Mouse (Mus musculus): ENCODE data around the gene Osm. TPM values are rescaled to one million over a fixed set of nuclear protein-coding genes. Genes with fewer than 3 reads are reported as not detected.

Gene Osm
- polyA plus RNA-seq, 1 experiment from 2014 or later: not detected

DNA sequence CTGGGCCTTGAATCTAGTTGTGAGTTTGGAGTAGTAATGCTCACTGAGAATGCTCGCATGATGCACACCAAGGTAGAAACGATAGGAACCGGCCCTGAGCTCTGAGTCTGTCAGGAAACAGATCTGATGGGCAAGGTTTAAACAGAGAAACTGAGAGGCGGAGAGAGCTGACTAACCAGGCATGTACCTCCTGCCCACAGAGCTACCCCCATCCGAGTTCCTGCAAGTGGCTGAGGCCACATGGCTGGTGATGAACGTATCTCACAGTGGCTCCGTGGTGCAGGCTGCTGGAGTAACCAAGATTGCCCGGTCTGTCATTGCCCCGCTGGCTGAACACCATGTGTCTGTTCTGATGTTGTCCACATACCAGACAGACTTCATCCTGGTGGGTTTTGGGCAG is 16.3 kb upstream of the Osm start:
- Histone ChIP-seq H3K27ac (ENCODE audit: low read depth, low read length) (no peak overlapping the region), H3K4me3 (ENCODE audit: low read length) (no peak overlapping the region), H3K9ac (ENCODE audit: low read depth, low read length) (no peak overlapping the region), H3K4me2 (ENCODE audit: low read length) (no peak overlapping the region), H3K36me3 (ENCODE audit: control insufficient read depth, insufficient read depth, low read length) (peaks cover 3% of the 10 kb centered on the region), H3K27me3 (replicated peaks; ENCODE audit: control insufficient read depth, insufficient read depth, low read length) (peaks cover 11% of the 10 kb centered on the region), H3K4me1 (ENCODE audit: control insufficient read depth, insufficient read depth, low read depth, low read length) (peaks cover 6% of the 10 kb centered on the region; the same call in 1 of the 2 replicates), H3K9me3 (ENCODE audit: control insufficient read depth, low read length) (peaks cover 5% of the 10 kb centered on the region; the same call in 1 of the 2 replicates)
- WGBS: 62% methylated on average over 9 of the region's 9 CpGs
- ATAC-seq: no peak

DNA sequence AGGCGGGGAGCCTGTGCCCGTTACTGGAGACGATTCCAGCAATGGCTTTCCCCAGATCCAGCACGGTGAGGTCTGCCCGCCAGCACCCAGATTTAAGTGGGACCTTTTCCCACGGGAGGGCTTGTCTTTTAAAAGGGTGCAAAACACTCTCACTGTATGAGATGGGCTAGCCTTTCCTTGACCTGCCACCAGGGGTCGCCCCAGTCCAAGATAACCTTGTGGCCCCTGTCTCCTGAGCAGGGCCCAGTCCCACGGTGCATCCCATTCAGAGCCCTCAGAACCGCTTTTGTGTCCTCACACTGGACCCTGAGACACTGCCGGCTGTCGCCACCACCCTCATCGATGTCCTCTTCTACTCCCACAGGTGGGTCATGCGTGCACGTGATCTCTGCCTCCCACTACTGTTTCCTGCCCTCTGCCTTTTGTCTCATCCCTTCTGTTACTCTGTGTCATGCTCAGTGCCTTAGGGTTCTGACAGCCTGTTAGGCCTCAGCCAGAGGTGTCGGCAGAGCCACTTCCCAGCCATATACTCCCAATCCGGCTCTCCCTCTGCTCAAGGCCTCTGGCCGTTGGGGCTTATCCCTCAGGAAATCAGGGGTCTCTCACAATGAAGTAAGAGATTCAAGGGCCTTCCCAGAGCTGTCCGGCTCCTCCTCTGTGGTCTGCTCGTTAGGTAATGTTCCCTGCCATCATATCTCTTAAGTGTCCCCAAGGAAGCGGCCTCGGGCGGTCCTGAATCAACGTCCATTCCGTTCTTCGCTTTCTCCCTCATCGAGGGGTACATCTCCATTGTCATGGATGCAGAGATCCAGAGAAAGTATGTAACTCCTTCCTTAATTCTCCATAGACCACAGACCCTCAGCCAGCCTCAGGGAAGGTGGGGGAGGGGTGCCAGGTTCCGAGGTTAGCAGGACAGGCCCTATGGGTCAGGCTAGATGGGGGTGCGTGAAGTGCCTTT is 15.5 kb upstream of the Osm start:
- H3K4me2 ChIP-seq (ENCODE audit: low read length): no peak overlapping the region
- no peak for ATAC-seq
- H3K9me3 ChIP-seq (ENCODE audit: control insufficient read depth, low read length): peaks cover 5% of the 10 kb centered on the region; the same call in 1 of the 2 replicates
- peaks cover 11% of the 10 kb centered on the region for H3K27me3 ChIP-seq (replicated peaks; ENCODE audit: control insufficient read depth, insufficient read depth, low read length)
- 48% methylated on average over 28 of the region's 28 CpGs for WGBS
- no peaks in the 10 kb centered on the region for H3K36me3 ChIP-seq (ENCODE audit: control insufficient read depth, insufficient read depth, low read length)
- H3K27ac ChIP-seq (ENCODE audit: low read depth, low read length): no peak overlapping the region
- no peak overlapping the region for H3K9ac ChIP-seq (ENCODE audit: low read depth, low read length)
- H3K4me1 ChIP-seq (ENCODE audit: control insufficient read depth, insufficient read depth, low read depth, low read length): peaks cover 6% of the 10 kb centered on the region; the same call in 1 of the 2 replicates
- H3K4me3 ChIP-seq (ENCODE audit: low read length): no peak overlapping the region

- Histone ChIP-seq H3K4me1 (ENCODE audit: control insufficient read depth, insufficient read depth, low read depth, low read length) (peaks cover 6% of the 10 kb centered on the region; the same call in 1 of the 2 replicates), H3K9me3 (ENCODE audit: control insufficient read depth, low read length) (peaks cover 5% of the 10 kb centered on the region; the same call in 1 of the 2 replicates), H3K4me2 (ENCODE audit: low read length) (no peak overlapping the region), H3K27me3 (replicated peaks; ENCODE audit: control insufficient read depth, insufficient read depth, low read length) (peaks cover 10% of the 10 kb centered on the region), H3K36me3 (ENCODE audit: control insufficient read depth, insufficient read depth, low read length) (no peaks in the 10 kb centered on the region), H3K27ac (ENCODE audit: low read depth, low read length) (no peak overlapping the region), H3K4me3 (ENCODE audit: low read length) (no peak overlapping the region), H3K9ac (ENCODE audit: low read depth, low read length) (no peak overlapping the region)
- no peak for ATAC-seq
- WGBS: 79% methylated on average over 17 of the region's 17 CpGs
These were observed 13.9 kb upstream of the Osm start for GRCm38 (mm10) chr11:4222046-4222950.

- H3K27me3 ChIP-seq (replicated peaks; ENCODE audit: control insufficient read depth, insufficient read depth, low read length): 0 out of 2 replicates have a peak, but pooled peaks cover 3% of the 10 kb centered on the region
- no peaks in the 10 kb centered on the region for H3K36me3 ChIP-seq (ENCODE audit: control insufficient read depth, insufficient read depth, low read length)
- no peak overlapping the region for H3K4me2 ChIP-seq (ENCODE audit: low read length)
- H3K4me3 ChIP-seq (ENCODE audit: low read length): no peak overlapping the region
- H3K9ac ChIP-seq (ENCODE audit: low read depth, low read length): no peak overlapping the region
- 44% methylated on average over 5 of the region's 7 CpGs for whole genome bisulfite sequencing
- ATAC-seq: no peak
- H3K27ac ChIP-seq (ENCODE audit: low read depth, low read length): no peak overlapping the region
- H3K4me1 ChIP-seq (ENCODE audit: control insufficient read depth, insufficient read depth, low read depth, low read length): no peaks in the 10 kb centered on the region; the same call in 1 of the 2 replicates
- H3K9me3 ChIP-seq (ENCODE audit: control insufficient read depth, low read length): no peaks in the 10 kb centered on the region
These were observed 12.6 kb upstream of the Osm start for GRCm38 (mm10) chr11:4223393-4224188.

DNA sequence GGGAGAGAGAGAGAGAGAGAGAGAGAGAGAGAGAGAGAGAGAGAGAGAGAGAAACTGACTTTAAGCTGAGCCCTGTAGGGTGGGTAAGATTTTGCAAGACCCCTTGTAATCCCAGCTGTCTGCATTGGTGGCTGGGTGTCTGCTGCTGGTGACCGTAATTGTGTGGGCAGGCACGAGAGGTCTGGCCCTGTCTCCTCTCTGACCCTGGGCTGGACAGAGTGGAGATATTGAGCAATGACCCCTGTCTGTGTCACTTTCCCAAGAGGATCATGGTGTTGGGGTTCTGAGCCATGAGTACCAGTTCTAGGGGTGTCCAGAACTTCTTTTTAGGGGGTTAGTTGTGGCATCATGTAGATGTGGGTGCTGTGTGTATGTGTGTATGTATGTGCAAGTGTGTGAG is 12.0 kb upstream of the Osm start:
- no peak overlapping the region for H3K9ac ChIP-seq (ENCODE audit: low read depth, low read length)
- no peaks in the 10 kb centered on the region for H3K27me3 ChIP-seq (replicated peaks; ENCODE audit: control insufficient read depth, insufficient read depth, low read length)
- H3K9me3 ChIP-seq (ENCODE audit: control insufficient read depth, low read length): no peaks in the 10 kb centered on the region
- WGBS: 61% methylated on average over 2 of the region's 2 CpGs
- H3K27ac ChIP-seq (ENCODE audit: low read depth, low read length): no peak overlapping the region
- no peaks in the 10 kb centered on the region for H3K36me3 ChIP-seq (ENCODE audit: control insufficient read depth, insufficient read depth, low read length)
- H3K4me3 ChIP-seq (ENCODE audit: low read length): no peak overlapping the region
- no peak overlapping the region for H3K4me2 ChIP-seq (ENCODE audit: low read length)
- ATAC-seq: no peak
- H3K4me1 ChIP-seq (ENCODE audit: control insufficient read depth, insufficient read depth, low read depth, low read length): peaks cover 2% of the 10 kb centered on the region; the same call in 1 of the 2 replicates

DNA sequence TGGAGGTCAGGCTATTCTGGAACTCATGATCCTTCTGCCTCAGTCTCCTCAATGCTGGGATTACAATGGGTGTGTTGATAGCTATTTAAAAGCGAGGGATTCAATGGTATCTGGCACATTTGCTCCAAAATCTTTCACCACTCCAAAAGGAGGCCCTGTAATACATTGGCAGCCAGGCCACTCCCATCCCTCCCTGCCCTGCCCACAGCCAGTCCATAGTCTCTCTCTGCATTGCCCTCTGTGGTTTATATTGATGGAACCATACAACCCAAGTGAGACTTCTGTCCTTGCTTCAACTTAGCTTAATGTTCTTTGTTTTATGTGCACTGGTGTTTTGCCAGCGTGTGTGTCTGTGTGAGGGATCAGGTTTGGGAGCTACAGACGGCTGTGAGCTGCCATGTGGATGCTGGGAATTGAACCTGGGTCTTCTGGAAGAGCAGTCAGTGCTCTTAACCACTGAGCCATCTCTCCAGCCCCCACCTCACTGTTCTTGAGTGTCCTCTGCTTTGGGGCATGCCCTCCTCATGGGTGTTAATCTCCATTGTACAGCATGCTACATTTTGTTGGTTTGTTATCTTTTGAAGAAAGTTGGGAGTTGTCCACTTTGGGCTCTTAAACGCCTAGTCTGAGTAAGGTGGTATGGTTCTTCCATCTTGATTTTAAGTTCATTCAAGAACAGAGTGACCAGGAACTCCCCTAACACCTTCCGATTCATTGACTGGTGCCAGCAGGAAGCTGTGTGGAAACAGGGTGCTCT is 9.5 kb upstream of the Osm start:
- Histone ChIP-seq H3K9ac (ENCODE audit: low read depth, low read length) (no peak overlapping the region), H3K27ac (ENCODE audit: low read depth, low read length) (no peak overlapping the region)

DNA sequence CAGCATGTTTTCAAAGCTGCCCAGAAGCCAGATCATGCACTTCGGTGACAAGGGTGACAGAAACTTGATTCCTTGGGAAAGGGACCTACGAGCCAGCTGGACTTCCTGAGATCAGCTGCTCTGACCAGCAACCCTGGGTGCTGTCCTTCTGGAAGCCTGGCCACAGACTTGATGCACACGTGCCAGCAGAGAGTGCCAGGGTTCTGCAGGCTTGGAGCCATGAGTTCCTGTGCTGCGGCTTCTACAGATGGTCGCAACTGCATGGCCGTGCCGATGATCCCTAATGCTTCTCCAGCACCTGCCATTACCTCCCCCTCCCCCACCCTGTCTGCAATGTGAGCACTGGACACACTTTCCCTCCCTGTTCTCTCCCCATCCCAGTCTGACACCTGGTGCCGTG is 7.8 kb upstream of the Osm start:
- Histone ChIP-seq H3K27ac (ENCODE audit: low read depth, low read length) (no peak overlapping the region), H3K9me3 (ENCODE audit: control insufficient read depth, low read length) (no peaks in the 10 kb centered on the region), H3K4me1 (ENCODE audit: control insufficient read depth, insufficient read depth, low read depth, low read length) (peaks cover 2% of the 10 kb centered on the region; the same call in 1 of the 2 replicates), H3K36me3 (ENCODE audit: control insufficient read depth, insufficient read depth, low read length) (no peaks in the 10 kb centered on the region), H3K9ac (ENCODE audit: low read depth, low read length) (no peak overlapping the region), H3K4me2 (ENCODE audit: low read length) (no peak overlapping the region), H3K4me3 (ENCODE audit: low read length) (no peak overlapping the region), H3K27me3 (replicated peaks; ENCODE audit: control insufficient read depth, insufficient read depth, low read length) (no peaks in the 10 kb centered on the region)
- 51% methylated on average over 8 of the region's 8 CpGs for WGBS
- peak; percentile 77; the same call in 1 of the 2 replicates for ATAC-seq

More for the DNA sequence above, 9.5 kb upstream of the Osm start:
- Histone ChIP-seq H3K4me1 (ENCODE audit: control insufficient read depth, insufficient read depth, low read depth, low read length) (peaks cover 2% of the 10 kb centered on the region; the same call in 1 of the 2 replicates), H3K27me3 (replicated peaks; ENCODE audit: control insufficient read depth, insufficient read depth, low read length) (no peaks in the 10 kb centered on the region), H3K9me3 (ENCODE audit: control insufficient read depth, low read length) (no peaks in the 10 kb centered on the region), H3K4me2 (ENCODE audit: low read length) (no peak overlapping the region), H3K36me3 (ENCODE audit: control insufficient read depth, insufficient read depth, low read length) (no peaks in the 10 kb centered on the region), H3K4me3 (ENCODE audit: low read length) (no peak overlapping the region)
- WGBS: 85% methylated on average over 5 of the region's 5 CpGs
- ATAC-seq: no peak

DNA sequence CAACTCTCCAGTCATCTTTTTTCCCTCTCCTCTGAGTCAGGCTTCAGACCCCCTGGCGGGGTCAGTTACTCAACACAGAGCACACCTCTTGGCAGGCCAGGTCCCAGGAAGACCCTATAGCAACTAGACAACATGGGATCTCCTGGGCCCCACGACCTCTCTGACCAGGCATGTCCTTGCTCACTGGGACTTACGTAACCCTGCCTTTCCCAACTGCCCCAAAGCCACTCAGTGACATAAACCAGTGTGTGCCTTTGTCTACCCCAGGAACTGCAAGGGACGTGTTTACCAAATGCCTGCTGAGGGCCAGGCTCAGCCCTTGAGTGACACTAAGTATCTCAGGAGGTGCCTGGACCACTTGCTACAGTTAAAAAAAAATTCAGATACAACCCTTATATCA is 6.4 kb upstream of the Osm start:
- H3K27ac ChIP-seq (ENCODE audit: low read depth, low read length): no peak overlapping the region
- no peaks in the 10 kb centered on the region for H3K9me3 ChIP-seq (ENCODE audit: control insufficient read depth, low read length)
- WGBS: 78% methylated on average over 4 of the region's 4 CpGs
- no peak overlapping the region for H3K4me2 ChIP-seq (ENCODE audit: low read length)
- no peak for ATAC-seq
- H3K27me3 ChIP-seq (replicated peaks; ENCODE audit: control insufficient read depth, insufficient read depth, low read length): no peaks in the 10 kb centered on the region
- H3K4me3 ChIP-seq (ENCODE audit: low read length): no peak overlapping the region
- H3K9ac ChIP-seq (ENCODE audit: low read depth, low read length): no peak overlapping the region
- H3K36me3 ChIP-seq (ENCODE audit: control insufficient read depth, insufficient read depth, low read length): no peaks in the 10 kb centered on the region
- H3K4me1 ChIP-seq (ENCODE audit: control insufficient read depth, insufficient read depth, low read depth, low read length): peaks cover 2% of the 10 kb centered on the region; the same call in 1 of the 2 replicates
